Mouse (Mus musculus) embryonic stem cell, embryonic (primary cell): ENCODE results near the gene Gnat3.
"Not testable (repeated sequence)": the region's sequence is repeated elsewhere in the genome, so short reads cannot be mapped to it uniquely, and the experiment has no call there.

Source experiments
- CTCF ChIA-PET, 4 experiments: fragments of 300-600 bp in 2 of 4; fragments of 350-600 bp in 2 of 4; sonication (Branson Sonifier 250); formaldehyde crosslinking; loops; one replicate each; lab custom pipeline; 2022; ENCODE audit warnings: inconsistent platforms in 2 of 4; lab: Charles Lee
- POLR2A ChIA-PET, 4 experiments: fragments of 300-600 bp in 2 of 4; fragments of 350-600 bp in 2 of 4; sonication (Branson Sonifier 250); formaldehyde crosslinking; loops; one replicate each; lab custom pipeline; 2022; ENCODE audit warnings: antibody characterized with exemption in 4 of 4, inconsistent platforms in 1 of 4; lab: Charles Lee

Gene Gnat3

DNA sequence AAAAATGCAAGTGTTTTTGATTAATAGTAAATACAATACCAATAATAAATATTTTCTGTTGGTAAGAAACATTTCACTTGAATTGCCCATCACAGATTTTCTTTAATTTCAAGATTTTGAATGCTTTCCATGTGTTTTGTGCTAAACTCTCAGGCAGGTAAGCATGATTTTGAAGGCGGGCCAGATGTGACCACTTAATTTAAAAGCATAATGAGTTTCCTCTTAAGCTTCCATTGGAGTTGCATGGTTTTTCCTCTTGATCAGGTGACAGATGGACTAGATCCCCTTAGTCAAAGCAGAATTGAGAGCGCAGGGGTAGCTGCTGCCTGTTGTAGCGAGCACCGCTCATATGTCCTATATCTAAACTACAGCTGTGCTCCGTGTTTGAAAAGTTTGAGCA is at the start of gene Gnat3:
TSS of gene Gnat3 (plus strand) at position 301 of the 400 bp plus-strand sequence.
- CTCF ChIA-PET: no interaction called here

DNA sequence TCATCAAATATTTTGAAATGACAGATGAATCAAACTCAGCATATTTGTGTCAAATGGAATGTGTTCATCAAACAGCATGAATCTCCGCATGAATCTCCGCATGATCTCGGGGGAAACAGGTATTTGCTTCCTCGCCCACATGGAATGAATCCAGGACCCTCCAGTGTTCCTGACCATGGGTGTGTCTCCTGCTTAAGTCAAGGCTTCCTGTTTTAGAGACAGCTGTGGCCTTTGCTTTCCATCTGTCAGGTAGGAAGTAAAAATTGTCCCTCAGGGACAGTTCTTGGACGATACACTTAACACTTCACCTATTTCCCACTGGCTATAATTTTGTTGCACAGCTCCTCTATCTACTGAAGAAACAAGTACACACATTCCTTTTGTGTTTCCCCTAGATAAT is 43.4 kb upstream of the Gnat3 start:
- ChIA-PET CTCF (no interaction called here), POLR2A (no interaction called here)

More for the DNA sequence above, at the start of gene Gnat3:
- POLR2A ChIA-PET: no interaction called here

DNA sequence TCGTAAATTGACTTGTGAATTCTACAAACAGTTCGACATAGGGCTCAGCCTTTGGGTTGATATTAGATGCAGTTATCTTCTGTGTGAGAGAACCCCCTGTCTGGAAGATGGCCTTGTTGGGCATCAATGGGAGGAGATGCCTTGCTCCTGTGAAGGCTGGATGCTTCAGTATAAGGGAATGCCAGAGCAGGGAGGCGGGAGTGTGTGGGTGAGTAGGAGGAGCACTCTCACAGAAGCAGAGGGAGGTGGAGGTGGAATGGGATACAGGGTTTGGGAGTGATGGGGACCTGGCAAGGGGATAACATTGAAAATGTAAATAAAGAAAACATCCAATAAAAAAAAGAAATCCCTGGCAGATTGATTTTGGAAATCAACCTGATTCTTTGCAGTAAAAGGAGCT is 38.7 kb upstream of the Gnat3 start:
- POLR2A ChIA-PET: no interaction called here

GRCm38 (mm10) chr5:17924085-17924518 is 38.2 kb upstream of the Gnat3 start:
- POLR2A ChIA-PET: interaction anchor here in 1 of 4 experiments (1.0 kb wide), 1 partner anchor 18 kb away, joined by 3 read pairs; no protein-coding TSS in a partner anchor
- CTCF ChIA-PET: interaction anchor here in 2 of 4 experiments (1.1 to 1.2 kb wide), 2 partner anchors 108 to 164 kb away, joined by 3 to 4 read pairs; no protein-coding TSS in a partner anchor

More for the DNA sequence above, 38.7 kb upstream of the Gnat3 start:
- CTCF ChIA-PET: interaction anchor here in 1 of 4 experiments (1.1 kb wide), 1 partner anchor 108 kb away, joined by 3 read pairs; no protein-coding TSS in a partner anchor

GRCm38 (mm10) chr5:17928471-17928870 is 33.9 kb upstream of the Gnat3 start:
- CTCF ChIA-PET: no interaction called here

GRCm38 (mm10) chr5:17929006-17929567 is 33.3 kb upstream of the Gnat3 start:
- CTCF ChIA-PET: interaction anchor here in 1 of 4 experiments (0.6 kb wide), 1 partner anchor 656 kb away, joined by 8 read pairs; no protein-coding TSS in a partner anchor
- POLR2A ChIA-PET: no interaction called here

More at GRCm38 (mm10) chr5:17928471-17928870, 33.9 kb upstream of the Gnat3 start:
- POLR2A ChIA-PET: no interaction called here

GRCm38 (mm10) chr5:17931588-17931987 is 30.8 kb upstream of the Gnat3 start:
- CTCF ChIA-PET, POLR2A ChIA-PET: not testable (repeated sequence)

DNA sequence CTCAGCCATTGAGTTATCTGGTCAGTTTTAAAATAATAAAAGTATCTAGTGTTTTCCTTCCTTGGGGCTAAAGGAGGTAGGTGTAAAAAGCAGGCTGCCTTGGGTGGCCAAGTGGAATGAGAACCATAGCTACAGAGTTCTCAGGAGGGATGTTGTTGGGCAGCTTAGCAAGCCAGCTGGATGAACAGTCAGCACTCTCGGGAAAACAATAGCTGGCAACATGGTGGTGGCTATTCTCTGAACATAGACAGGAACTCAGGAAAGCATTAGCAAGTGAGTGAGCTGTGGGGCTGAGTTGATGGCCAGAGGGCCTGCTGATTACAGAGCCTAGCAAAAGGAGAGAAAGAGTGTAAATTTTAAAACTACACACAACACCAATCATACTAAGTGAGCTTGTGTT is 27.8 kb upstream of the Gnat3 start:
- ChIA-PET CTCF (interaction anchor here in 1 of 4 experiments (0.5 kb wide), 1 partner anchor 30 kb away, joined by 3 read pairs; no protein-coding TSS in a partner anchor), POLR2A (no interaction called here)

DNA sequence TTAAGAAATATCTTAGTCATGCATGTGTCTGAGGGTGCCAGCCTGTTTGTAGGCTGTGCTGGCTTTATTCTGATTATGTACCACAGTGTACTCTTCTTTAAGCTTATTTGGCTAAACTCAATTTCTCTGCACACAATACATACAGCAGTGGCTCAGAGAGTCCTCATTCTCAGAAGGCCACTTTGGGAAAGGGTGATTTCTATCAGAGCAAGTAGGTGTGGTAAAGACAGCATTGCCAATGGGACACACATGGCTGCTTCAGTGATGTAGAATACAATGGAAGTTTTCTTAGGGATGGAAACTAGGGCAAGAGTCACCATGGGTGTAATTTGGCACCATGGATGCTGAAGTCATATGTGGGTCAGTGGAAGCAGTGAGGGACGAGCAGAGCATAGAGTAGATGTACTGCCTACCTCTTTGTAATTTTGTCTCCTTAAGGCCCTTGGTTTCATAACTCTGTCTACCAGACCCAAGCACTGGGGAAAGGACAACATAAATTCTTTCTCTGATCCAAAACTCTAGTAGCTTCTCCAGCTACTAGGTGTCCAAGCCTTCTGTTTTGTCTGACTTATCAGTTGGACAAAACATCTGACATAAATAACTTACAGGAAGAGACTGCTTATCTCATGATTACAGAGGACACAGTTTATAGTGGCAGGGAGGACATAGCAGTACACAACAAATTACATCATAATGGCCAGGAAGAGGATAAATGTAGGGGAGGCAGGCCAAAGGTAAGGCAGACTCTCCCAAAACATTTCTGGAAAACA is 24.0 kb upstream of the Gnat3 start:
- POLR2A ChIA-PET: no interaction called here
- CTCF ChIA-PET: no interaction called here

DNA sequence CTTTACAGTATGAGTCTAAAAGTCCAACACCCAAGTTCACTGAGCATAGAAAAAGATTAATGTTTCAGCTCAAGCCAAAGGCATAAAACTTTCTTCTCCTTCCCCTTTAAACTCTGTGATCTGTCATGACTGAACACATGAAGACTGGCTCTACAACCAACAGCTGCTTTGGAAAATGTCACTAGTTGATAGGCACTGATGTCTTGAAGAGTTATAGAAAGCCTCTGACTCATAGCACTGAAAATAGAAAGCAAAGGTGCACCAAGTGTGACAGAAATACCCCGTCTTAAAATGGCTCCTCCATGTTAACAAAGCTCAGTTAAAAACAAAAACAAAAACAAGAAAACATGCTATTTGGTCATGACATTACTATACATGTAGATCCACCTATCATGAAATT is 5.9 kb upstream of the Gnat3 start:
- CTCF ChIA-PET: no interaction called here

DNA sequence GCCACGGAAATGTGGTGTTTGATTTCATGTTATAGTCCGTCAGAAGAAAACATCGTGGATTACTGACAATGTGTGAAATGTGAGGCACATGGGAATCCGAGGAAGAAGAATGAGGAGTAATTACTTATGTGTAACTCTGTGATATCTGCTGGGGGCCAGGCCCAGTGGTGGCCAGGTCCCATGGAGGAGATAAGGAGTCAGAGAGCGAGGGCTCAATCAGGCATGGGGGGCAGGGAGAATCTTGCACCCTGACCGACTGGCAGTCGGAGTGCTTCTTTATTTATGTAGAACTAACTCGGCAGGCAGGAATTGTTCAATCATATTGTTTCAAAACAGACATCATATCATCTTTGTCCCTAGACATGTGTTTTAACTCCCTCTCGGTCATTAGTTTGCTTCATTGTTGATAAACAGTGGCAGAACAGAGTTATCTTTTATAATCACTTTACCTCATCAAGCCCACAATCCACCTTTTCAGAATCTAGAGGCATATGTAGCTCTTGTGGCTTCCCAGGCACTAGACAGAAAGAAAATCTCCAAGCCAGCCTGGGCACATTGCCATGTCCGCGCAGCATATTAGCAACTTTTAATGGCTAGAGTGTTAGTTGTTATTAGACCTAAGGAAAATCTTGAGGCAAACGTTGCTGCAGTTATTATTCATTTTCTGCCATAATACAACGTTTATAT is 7.5 kb downstream of the Gnat3 start:
- ChIA-PET POLR2A (no interaction called here), CTCF (interaction anchor here in 1 of 4 experiments (0.6 kb wide), 1 partner anchor 35 kb away, joined by 3 read pairs; no protein-coding TSS in a partner anchor)

More for the DNA sequence above, 5.9 kb upstream of the Gnat3 start:
- POLR2A ChIA-PET: interaction anchor here in 1 of 4 experiments (0.6 kb wide), 1 partner anchor 1775 kb away, joined by 4 read pairs; no protein-coding TSS in a partner anchor

- ChIA-PET CTCF (no interaction called here), POLR2A (no interaction called here)
Observed at GRCm38 (mm10) chr5:17970391-17970730, 8.0 kb downstream of the Gnat3 start.

- ChIA-PET POLR2A (no interaction called here), CTCF (interaction anchor here in 1 of 4 experiments (0.6 kb wide), 1 partner anchor 103 kb away, joined by 3 read pairs; no protein-coding TSS in a partner anchor)
Observed at GRCm38 (mm10) chr5:17980501-17981121, 18.3 kb downstream of the Gnat3 start.

- ChIA-PET POLR2A (no interaction called here), CTCF (no interaction called here)
Observed at GRCm38 (mm10) chr5:17982770-17983169, 20.4 kb downstream of the Gnat3 start.

- POLR2A ChIA-PET: no interaction called here
- CTCF ChIA-PET: no interaction called here
Observed at GRCm38 (mm10) chr5:17984522-17984921, 22.2 kb downstream of the Gnat3 start.

GRCm38 (mm10) chr5:17986611-17987010 is 24.3 kb downstream of the Gnat3 start:
- CTCF ChIA-PET: no interaction called here
- POLR2A ChIA-PET: no interaction called here

GRCm38 (mm10) chr5:17990618-17991017 is 28.3 kb downstream of the Gnat3 start:
- CTCF ChIA-PET: no interaction called here
- POLR2A ChIA-PET: no interaction called here

DNA sequence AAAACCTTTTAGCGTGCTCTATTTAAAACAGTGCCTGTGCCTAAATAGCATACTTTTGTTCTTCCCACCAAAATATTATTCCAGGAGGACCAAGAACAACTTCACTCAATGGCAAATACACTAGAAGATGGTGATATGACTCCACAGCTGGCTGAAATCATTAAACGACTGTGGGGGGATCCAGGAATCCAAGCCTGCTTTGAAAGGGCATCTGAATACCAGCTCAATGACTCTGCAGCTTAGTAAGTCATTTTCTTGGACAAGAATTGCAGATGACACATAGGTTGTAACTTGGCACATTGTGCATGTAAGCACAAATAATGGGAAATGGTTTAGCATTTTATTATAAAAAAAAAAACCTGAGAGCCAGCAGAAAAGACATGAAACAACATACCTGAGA is 37.2 kb downstream of the Gnat3 start:
- CTCF ChIA-PET: no interaction called here

DNA sequence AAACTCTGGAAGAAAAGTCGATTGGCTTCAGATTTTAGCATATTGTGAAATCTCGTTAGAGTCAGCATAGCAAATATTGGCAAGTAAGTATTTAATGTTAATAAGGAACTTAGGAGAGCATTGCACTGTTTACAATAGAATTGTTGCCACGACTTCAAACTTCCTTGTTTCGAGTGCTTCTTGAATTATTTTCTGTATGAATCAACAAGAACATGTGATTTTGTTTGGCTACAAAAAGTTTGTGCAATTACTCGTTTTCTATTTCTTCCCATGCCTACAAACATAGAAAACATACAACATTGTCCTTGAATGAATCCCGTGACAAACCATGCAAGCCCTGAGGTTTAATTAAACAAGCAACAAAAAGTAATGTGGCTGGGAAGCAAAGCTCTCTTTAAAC is 37.8 kb downstream of the Gnat3 start:
- POLR2A ChIA-PET: no interaction called here
- CTCF ChIA-PET: no interaction called here

More for the DNA sequence above, 37.2 kb downstream of the Gnat3 start:
- POLR2A ChIA-PET: no interaction called here
